Mouse (Mus musculus): ENCODE data around the gene Syt16. TPM values are rescaled to one million over a fixed set of nuclear protein-coding genes. Genes with fewer than 3 reads are reported as not detected.

Syt16 gene
- polyA plus RNA-seq, 1 experiment = 0.01 TPM

DNA sequence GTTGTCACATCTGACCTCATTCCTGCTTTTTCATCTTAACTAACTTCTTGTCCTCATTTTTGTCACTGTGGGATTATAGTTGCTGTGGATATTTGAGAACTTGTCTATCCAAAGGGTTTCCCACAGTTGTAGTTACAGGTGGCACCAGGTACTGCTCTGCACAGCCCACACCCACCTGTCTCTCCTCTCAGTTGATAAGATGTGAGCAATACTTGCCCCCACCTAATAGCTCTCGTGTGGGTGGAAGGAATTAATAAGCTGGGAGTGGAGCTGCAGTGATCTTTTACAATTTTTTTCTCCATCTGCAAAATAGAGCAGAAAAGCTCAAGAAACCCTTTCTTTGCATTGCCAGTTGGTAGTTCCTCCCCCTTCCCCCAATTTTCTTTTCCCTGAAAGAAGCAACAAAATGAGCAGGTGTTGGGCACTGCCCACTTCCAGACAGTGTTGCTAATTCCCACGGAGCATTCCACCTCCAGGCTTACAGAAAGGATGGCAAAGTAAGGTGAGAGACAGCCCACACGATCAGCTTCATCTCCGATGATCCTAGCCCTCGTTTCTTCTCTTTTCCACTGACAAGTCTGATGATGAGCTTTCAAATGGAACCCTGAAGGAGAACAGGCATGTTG is 218.8 kb downstream of the Syt16 start:
- H3K36me3 ChIP-seq (ENCODE audit: control insufficient read depth, insufficient read depth) = no peaks in the 10 kb centered on the region

DNA sequence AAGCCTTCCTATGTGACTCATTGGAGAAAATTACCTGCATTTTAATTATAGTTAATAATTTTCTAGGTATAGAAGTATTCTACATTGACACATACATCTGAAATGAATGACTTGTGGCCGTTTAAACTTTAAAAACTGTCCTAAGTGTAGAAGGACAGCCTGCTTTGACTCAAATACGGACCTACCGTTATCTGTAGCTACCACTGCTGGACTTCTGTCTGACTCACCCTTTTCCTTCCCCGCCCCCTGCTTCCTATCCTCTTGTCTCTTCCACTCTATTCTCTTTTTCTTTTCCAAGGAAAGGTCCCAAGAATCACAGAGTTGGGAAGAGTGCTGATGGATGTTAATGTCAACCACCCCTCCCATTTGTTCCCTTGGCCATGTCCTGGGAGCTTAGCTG is 222.4 kb downstream of the Syt16 start:
- H3K36me3 ChIP-seq (ENCODE audit: control insufficient read depth, insufficient read depth) = no peaks in the 10 kb centered on the region
- H3K27me3 ChIP-seq (ENCODE audit: control insufficient read depth, insufficient read depth, insufficient read length) = no peaks in the 10 kb centered on the region
- H3ac ChIP-seq (ENCODE audit: control insufficient read depth, insufficient read length, low read depth) = no peak overlapping the region
- H3K4me3 ChIP-seq (ENCODE audit: insufficient read depth, poor library complexity, severe bottlenecking) = no peak overlapping the region
- TF ChIP-seq CTCF (IDR thresholded peaks at IDR 0.05; ENCODE audit: control insufficient read depth, insufficient read depth, insufficient read length) (no peak), MAX (IDR thresholded peaks at IDR 0.05) (no peak), MYOG (IDR thresholded peaks at IDR 0.05; ENCODE audit: control insufficient read depth, extremely low read depth, insufficient read length) (no peak), USF1 (IDR thresholded peaks at IDR 0.05; ENCODE audit: low read depth) (no peak), FOSL1 (IDR thresholded peaks at IDR 0.05; ENCODE audit: insufficient read depth, low read length, poor library complexity, severe bottlenecking) (no peak), CEBPB (IDR thresholded peaks at IDR 0.05; ENCODE audit: low read depth) (no peak), MYOD1 (IDR thresholded peaks at IDR 0.05; ENCODE audit: control insufficient read depth, insufficient read length, low read depth) (no peak)
- no peaks in the 10 kb centered on the region for H3K79me2 ChIP-seq (ENCODE audit: control insufficient read depth, insufficient read depth)
- H3K79me3 ChIP-seq (ENCODE audit: low read depth) = no peaks in the 10 kb centered on the region

More for the DNA sequence above, 218.8 kb downstream of the Syt16 start:
- no peak overlapping the region for H3K4me3 ChIP-seq (ENCODE audit: insufficient read depth, poor library complexity, severe bottlenecking)
- no peaks in the 10 kb centered on the region for H3K27me3 ChIP-seq (ENCODE audit: control insufficient read depth, insufficient read depth, insufficient read length)
- no peak overlapping the region for H3ac ChIP-seq (ENCODE audit: control insufficient read depth, insufficient read length, low read depth)
- TF ChIP-seq CEBPB (IDR thresholded peaks at IDR 0.05; ENCODE audit: low read depth) (no peak), FOSL1 (IDR thresholded peaks at IDR 0.05; ENCODE audit: insufficient read depth, low read length, poor library complexity, severe bottlenecking) (no peak), MAX (IDR thresholded peaks at IDR 0.05) (no peak), MYOG (IDR thresholded peaks at IDR 0.05; ENCODE audit: control insufficient read depth, extremely low read depth, insufficient read length) (no peak), CTCF (IDR thresholded peaks at IDR 0.05; ENCODE audit: control insufficient read depth, insufficient read depth, insufficient read length) (no peak), USF1 (IDR thresholded peaks at IDR 0.05; ENCODE audit: low read depth) (no peak), MYOD1 (IDR thresholded peaks at IDR 0.05; ENCODE audit: control insufficient read depth, insufficient read length, low read depth) (no peak)
- H3K79me2 ChIP-seq (ENCODE audit: control insufficient read depth, insufficient read depth) = no peaks in the 10 kb centered on the region
- H3K79me3 ChIP-seq (ENCODE audit: low read depth) = no peaks in the 10 kb centered on the region

DNA sequence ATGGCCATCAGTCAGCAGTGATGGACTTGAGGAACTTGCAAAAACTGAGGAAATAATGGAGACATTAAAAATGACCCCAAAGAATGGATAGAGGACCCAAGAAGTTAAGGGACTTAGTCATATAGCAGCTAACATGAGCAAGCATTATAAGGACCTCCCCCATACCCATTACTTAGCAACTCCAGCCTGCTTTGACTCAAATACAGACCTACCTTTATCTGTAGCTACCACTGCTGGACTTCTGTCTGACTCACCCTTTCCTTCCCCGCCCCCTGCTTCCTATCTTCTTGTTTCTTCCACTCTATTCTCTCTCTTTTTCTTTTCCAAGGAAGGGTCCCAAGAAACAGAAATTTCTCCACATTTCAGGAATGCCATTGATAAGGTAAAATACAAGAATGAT is 223.2 kb downstream of the Syt16 start:
- no peaks in the 10 kb centered on the region for H3K79me2 ChIP-seq (ENCODE audit: control insufficient read depth, insufficient read depth)
- no peaks in the 10 kb centered on the region for H3K36me3 ChIP-seq (ENCODE audit: control insufficient read depth, insufficient read depth)
- H3ac ChIP-seq (ENCODE audit: control insufficient read depth, insufficient read length, low read depth) = no peak overlapping the region
- no peaks in the 10 kb centered on the region for H3K79me3 ChIP-seq (ENCODE audit: low read depth)
- TF ChIP-seq MYOD1 (IDR thresholded peaks at IDR 0.05; ENCODE audit: control insufficient read depth, insufficient read length, low read depth) = no peak
- no peak for TF ChIP-seq MYOG (IDR thresholded peaks at IDR 0.05; ENCODE audit: control insufficient read depth, extremely low read depth, insufficient read length)
- TF ChIP-seq MAX (IDR thresholded peaks at IDR 0.05) = no peak
- TF ChIP-seq CTCF (IDR thresholded peaks at IDR 0.05; ENCODE audit: control insufficient read depth, insufficient read depth, insufficient read length) = no peak
- TF ChIP-seq USF1 (IDR thresholded peaks at IDR 0.05; ENCODE audit: low read depth) = no peak
- TF ChIP-seq CEBPB (IDR thresholded peaks at IDR 0.05; ENCODE audit: low read depth) = no peak
- H3K27me3 ChIP-seq (ENCODE audit: control insufficient read depth, insufficient read depth, insufficient read length) = no peaks in the 10 kb centered on the region
- H3K4me3 ChIP-seq (ENCODE audit: insufficient read depth, poor library complexity, severe bottlenecking) = no peak overlapping the region

DNA sequence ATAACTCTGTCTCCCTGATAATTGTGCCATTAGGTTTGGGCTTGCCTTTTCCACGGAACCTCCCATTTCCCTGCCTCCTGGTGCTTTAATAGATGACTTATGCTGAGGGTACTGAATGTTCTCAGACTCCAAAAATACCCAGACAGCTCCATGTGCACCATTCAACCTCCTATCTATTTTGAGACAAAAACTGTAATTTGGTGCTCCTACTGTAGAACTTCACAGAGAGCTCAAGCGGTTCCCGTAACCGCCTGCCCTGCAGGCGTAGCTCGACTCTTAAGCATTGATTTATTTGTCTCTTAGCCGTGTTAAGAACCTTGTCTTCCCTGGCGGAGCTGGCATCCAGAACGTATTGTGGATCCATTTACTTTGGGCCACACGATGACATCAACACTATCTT is 233.3 kb downstream of the Syt16 start:
- Histone ChIP-seq H3K79me2 (ENCODE audit: control insufficient read depth, insufficient read depth) (no peaks in the 10 kb centered on the region), H3K79me3 (ENCODE audit: low read depth) (no peaks in the 10 kb centered on the region), H3ac (ENCODE audit: control insufficient read depth, insufficient read length, low read depth) (no peak overlapping the region), H3K27me3 (ENCODE audit: control insufficient read depth, insufficient read depth, insufficient read length) (no peaks in the 10 kb centered on the region), H3K36me3 (ENCODE audit: control insufficient read depth, insufficient read depth) (no peaks in the 10 kb centered on the region), H3K4me3 (ENCODE audit: insufficient read depth, poor library complexity, severe bottlenecking) (no peak overlapping the region)
- no peak for TF ChIP-seq MYOG (IDR thresholded peaks at IDR 0.05; ENCODE audit: control insufficient read depth, extremely low read depth, insufficient read length)
- no peak for TF ChIP-seq USF1 (IDR thresholded peaks at IDR 0.05; ENCODE audit: low read depth)
- TF ChIP-seq CEBPB (IDR thresholded peaks at IDR 0.05; ENCODE audit: low read depth) = no peak
- no peak for TF ChIP-seq FOSL1 (IDR thresholded peaks at IDR 0.05; ENCODE audit: insufficient read depth, low read length, poor library complexity, severe bottlenecking)
- TF ChIP-seq CTCF (IDR thresholded peaks at IDR 0.05; ENCODE audit: control insufficient read depth, insufficient read depth, insufficient read length) = no peak

DNA sequence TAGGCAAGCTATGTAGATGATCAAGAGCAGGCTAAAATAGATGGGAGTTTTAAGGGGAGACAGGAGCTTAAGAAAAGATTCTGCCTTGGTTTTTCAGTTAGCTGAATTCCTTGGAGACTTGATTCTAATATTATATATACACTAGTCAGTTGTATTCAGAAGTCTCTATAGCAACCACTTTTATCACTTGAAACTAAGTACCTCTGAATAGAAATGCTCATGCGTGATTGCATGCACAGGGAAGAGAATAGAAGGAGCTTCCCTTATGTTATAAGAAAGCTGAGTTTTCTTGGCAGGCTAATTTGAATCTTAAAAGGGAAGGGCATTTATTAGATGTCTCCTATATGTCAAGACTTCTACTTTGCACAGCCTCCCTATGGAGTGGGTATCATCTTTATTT is 235.4 kb downstream of the Syt16 start:
- TF ChIP-seq MAX (IDR thresholded peaks at IDR 0.05) = no peak
- TF ChIP-seq CTCF (IDR thresholded peaks at IDR 0.05; ENCODE audit: control insufficient read depth, insufficient read depth, insufficient read length) = no peak
- no peak for TF ChIP-seq FOSL1 (IDR thresholded peaks at IDR 0.05; ENCODE audit: insufficient read depth, low read length, poor library complexity, severe bottlenecking)
- no peak for TF ChIP-seq USF1 (IDR thresholded peaks at IDR 0.05; ENCODE audit: low read depth)
- no peak for TF ChIP-seq MYOD1 (IDR thresholded peaks at IDR 0.05; ENCODE audit: control insufficient read depth, insufficient read length, low read depth)
- no peak for TF ChIP-seq MYOG (IDR thresholded peaks at IDR 0.05; ENCODE audit: control insufficient read depth, extremely low read depth, insufficient read length)
- no peak for TF ChIP-seq CEBPB (IDR thresholded peaks at IDR 0.05; ENCODE audit: low read depth)
- no peak overlapping the region for H3ac ChIP-seq (ENCODE audit: control insufficient read depth, insufficient read length, low read depth)
- no peaks in the 10 kb centered on the region for H3K79me2 ChIP-seq (ENCODE audit: control insufficient read depth, insufficient read depth)
- H3K27me3 ChIP-seq (ENCODE audit: control insufficient read depth, insufficient read depth, insufficient read length) = no peaks in the 10 kb centered on the region
- H3K36me3 ChIP-seq (ENCODE audit: control insufficient read depth, insufficient read depth) = no peaks in the 10 kb centered on the region
- H3K4me3 ChIP-seq (ENCODE audit: insufficient read depth, poor library complexity, severe bottlenecking) = no peak overlapping the region
- H3K79me3 ChIP-seq (ENCODE audit: low read depth) = no peaks in the 10 kb centered on the region

DNA sequence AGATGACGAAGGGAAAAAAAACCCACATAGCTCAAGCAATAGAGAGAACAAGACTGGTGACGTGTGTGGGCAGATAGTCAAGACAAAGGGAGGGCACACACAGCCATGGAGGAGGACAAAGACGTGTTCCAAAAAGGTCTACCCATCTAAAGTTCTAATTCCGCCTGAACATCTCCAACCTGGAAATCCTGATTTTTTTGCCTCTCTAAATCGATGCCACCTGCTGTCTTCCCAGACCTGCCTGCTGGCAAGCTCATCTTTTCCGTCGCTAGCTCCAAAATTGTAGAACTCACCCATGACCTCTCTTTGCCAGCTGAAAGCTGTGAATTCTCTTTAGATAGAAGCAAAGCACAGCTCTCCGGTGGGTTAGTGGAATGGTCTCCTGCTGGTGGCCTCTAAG is 238.7 kb downstream of the Syt16 start:
- Histone ChIP-seq H3K79me3 (ENCODE audit: low read depth) (no peaks in the 10 kb centered on the region), H3K79me2 (ENCODE audit: control insufficient read depth, insufficient read depth) (no peaks in the 10 kb centered on the region), H3K27me3 (ENCODE audit: control insufficient read depth, insufficient read depth, insufficient read length) (no peaks in the 10 kb centered on the region), H3ac (ENCODE audit: control insufficient read depth, insufficient read length, low read depth) (no peak overlapping the region), H3K4me3 (ENCODE audit: insufficient read depth, poor library complexity, severe bottlenecking) (no peak overlapping the region), H3K36me3 (ENCODE audit: control insufficient read depth, insufficient read depth) (no peaks in the 10 kb centered on the region)
- no peak for TF ChIP-seq CEBPB (IDR thresholded peaks at IDR 0.05; ENCODE audit: low read depth)
- no peak for TF ChIP-seq MYOD1 (IDR thresholded peaks at IDR 0.05; ENCODE audit: control insufficient read depth, insufficient read length, low read depth)
- TF ChIP-seq CTCF (IDR thresholded peaks at IDR 0.05; ENCODE audit: control insufficient read depth, insufficient read depth, insufficient read length) = no peak
- TF ChIP-seq USF1 (IDR thresholded peaks at IDR 0.05; ENCODE audit: low read depth) = no peak
- no peak for TF ChIP-seq MAX (IDR thresholded peaks at IDR 0.05)
- TF ChIP-seq FOSL1 (IDR thresholded peaks at IDR 0.05; ENCODE audit: insufficient read depth, low read length, poor library complexity, severe bottlenecking) = no peak
- TF ChIP-seq MYOG (IDR thresholded peaks at IDR 0.05; ENCODE audit: control insufficient read depth, extremely low read depth, insufficient read length) = no peak
